Mouse (Mus musculus) T-helper 1 cell (primary cell): ENCODE data around the gene Izumo3.
"Not testable (repeated sequence)": the region's sequence is repeated elsewhere in the genome, so short reads cannot be mapped to it uniquely, and the experiment has no call there.

ENCODE experiments used
- in situ Hi-C: fragments of 300-600 bp; cut with MboI, MseI; formaldehyde crosslinking; loops from one replicate; pipeline ENCODE4 v1.15.1; 2025; ENCODE audit warnings: high pct_unique_total_duplicates

The Izumo3 gene

GRCm38 (mm10) chr4:92147134-92147533, at the start of gene Izumo3:
Gene Izumo3, minus strand, starts transcription at chr4:92147234.
- in situ Hi-C loops = no loop called here

GRCm38 (mm10) chr4:92191649-92192048, 44.6 kb upstream of the Izumo3 start, which contains the start of gene Gm12666:
Gene Gm12666, minus strand, starts transcription at chr4:92191749.
- in situ Hi-C loops = not testable (repeated sequence)

- in situ Hi-C loops = no loop called here
Measured at GRCm38 (mm10) chr4:92152646-92153045, 5.6 kb upstream of the Izumo3 start.

GRCm38 (mm10) chr4:92111390-92111988, 35.5 kb downstream of the Izumo3 start:
- in situ Hi-C loops = no loop called here

DNA sequence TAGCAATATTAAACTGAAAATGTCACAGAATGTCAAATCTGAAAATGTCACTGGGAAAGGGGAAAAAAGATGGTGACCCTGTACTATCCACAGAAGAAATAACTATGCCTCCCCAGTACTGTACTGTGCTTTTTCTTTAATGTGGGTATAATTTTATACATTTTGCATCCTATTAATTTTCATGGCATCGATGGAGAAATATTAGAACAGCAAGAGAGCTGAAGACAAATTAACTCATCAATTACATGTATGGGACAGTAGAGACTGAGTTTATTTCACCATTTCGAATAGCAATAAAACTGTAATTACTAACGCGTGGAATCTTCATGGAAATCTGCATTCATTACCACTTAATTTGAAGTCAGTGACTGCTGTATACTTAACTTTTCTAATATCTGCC, 49.6 kb downstream of the Izumo3 start:
- in situ Hi-C loops = no loop called here

GRCm38 (mm10) chr4:92095951-92096350, 51.1 kb downstream of the Izumo3 start:
- in situ Hi-C loops = no loop called here
